Mouse (Mus musculus): ENCODE data around the gene Edil3. TPM values are rescaled to one million over a fixed set of nuclear protein-coding genes. Genes with fewer than 3 reads are reported as not detected.

The Edil3 gene
- polyA plus RNA-seq, 1 experiment from 2014 or later = 2.3 TPM

- H3K9ac ChIP-seq (ENCODE audit: low read depth, low read length) = no peak overlapping the region
- no peak overlapping the region for H3K4me3 ChIP-seq (replicated peaks; ENCODE audit: low read depth, low read length)
- H3K9me3 ChIP-seq (replicated peaks; ENCODE audit: low read length) = no peaks in the 10 kb centered on the region
- H3K27ac ChIP-seq = no peak overlapping the region
- peak; percentile 11 for DNase-seq (ENCODE audit: low spot score)
- no peak overlapping the region; the same call in 1 of the 2 replicates for H3K4me2 ChIP-seq (ENCODE audit: low read length)
- no peak for TF ChIP-seq CTCF (IDR thresholded peaks at IDR 0.05; ENCODE audit: low read depth)
- no peak for ATAC-seq (replicated peaks; ENCODE audit: low FRiP score, low read depth)
- WGBS = 43% methylated on average over 10 of the region's 10 CpGs
- no peaks in the 10 kb centered on the region for H3K36me3 ChIP-seq (ENCODE audit: insufficient read depth, low read length)
- H3K4me1 ChIP-seq (replicated peaks; ENCODE audit: insufficient read depth, low read length) = no peaks in the 10 kb centered on the region
- H3K27me3 ChIP-seq (ENCODE audit: insufficient read depth, low read length) = no peaks in the 10 kb centered on the region
Measured at GRCm38 (mm10) chr13:88828362-88828761, 7.1 kb downstream of the Edil3 start.

GRCm38 (mm10) chr13:88833732-88834131 lies 12.5 kb downstream of the Edil3 start:
- Histone ChIP-seq H3K27ac (no peak overlapping the region), H3K9ac (ENCODE audit: low read depth, low read length) (no peak overlapping the region), H3K27me3 (ENCODE audit: insufficient read depth, low read length) (no peaks in the 10 kb centered on the region), H3K36me3 (ENCODE audit: insufficient read depth, low read length) (no peaks in the 10 kb centered on the region), H3K9me3 (replicated peaks; ENCODE audit: low read length) (no peaks in the 10 kb centered on the region), H3K4me1 (replicated peaks; ENCODE audit: insufficient read depth, low read length) (no peaks in the 10 kb centered on the region), H3K4me2 (ENCODE audit: low read length) (no peak overlapping the region), H3K4me3 (replicated peaks; ENCODE audit: low read depth, low read length) (no peak overlapping the region)
- TF ChIP-seq CTCF (IDR thresholded peaks at IDR 0.05; ENCODE audit: low read depth) = no peak
- ATAC-seq (replicated peaks; ENCODE audit: low FRiP score, low read depth) = no peak
- 76% methylated on average over 1 of the region's 1 CpGs for WGBS
- no peak for DNase-seq (ENCODE audit: low spot score)

- Histone ChIP-seq H3K9ac (ENCODE audit: low read depth, low read length) (no peak overlapping the region), H3K4me3 (replicated peaks; ENCODE audit: low read depth, low read length) (no peak overlapping the region), H3K27me3 (ENCODE audit: insufficient read depth, low read length) (no peaks in the 10 kb centered on the region), H3K4me2 (ENCODE audit: low read length) (no peak overlapping the region), H3K9me3 (replicated peaks; ENCODE audit: low read length) (no peaks in the 10 kb centered on the region), H3K36me3 (ENCODE audit: insufficient read depth, low read length) (no peaks in the 10 kb centered on the region), H3K4me1 (replicated peaks; ENCODE audit: insufficient read depth, low read length) (no peaks in the 10 kb centered on the region), H3K27ac (no peak overlapping the region)
- ATAC-seq (replicated peaks; ENCODE audit: low FRiP score, low read depth) (no peak), DNase-seq (ENCODE audit: low spot score) (no peak)
- WGBS = 44% methylated on average over 4 of the region's 4 CpGs
- no peak for TF ChIP-seq CTCF (IDR thresholded peaks at IDR 0.05; ENCODE audit: low read depth)
Measured at GRCm38 (mm10) chr13:88849739-88850138, 28.5 kb downstream of the Edil3 start.

- DNase-seq (ENCODE audit: low spot score) = peak; percentile 22
Measured at GRCm38 (mm10) chr13:88879960-88880359, 58.7 kb downstream of the Edil3 start.

GRCm38 (mm10) chr13:88890728-88891127 lies 69.5 kb downstream of the Edil3 start:
- WGBS = 55% methylated on average over 3 of the region's 3 CpGs

More at GRCm38 (mm10) chr13:88879960-88880359, 58.7 kb downstream of the Edil3 start:
- 35% methylated on average over 2 of the region's 2 CpGs for WGBS
- no peaks in the 10 kb centered on the region for H3K27me3 ChIP-seq (ENCODE audit: insufficient read depth, low read length)
- H3K9ac ChIP-seq (ENCODE audit: low read depth, low read length) = no peak overlapping the region
- H3K27ac ChIP-seq = no peak overlapping the region
- H3K4me1 ChIP-seq (replicated peaks; ENCODE audit: insufficient read depth, low read length) = no peaks in the 10 kb centered on the region
- H3K4me2 ChIP-seq (ENCODE audit: low read length) = no peak overlapping the region
- TF ChIP-seq CTCF (IDR thresholded peaks at IDR 0.05; ENCODE audit: low read depth) = no peak
- no peak overlapping the region for H3K4me3 ChIP-seq (replicated peaks; ENCODE audit: low read depth, low read length)
- no peaks in the 10 kb centered on the region for H3K9me3 ChIP-seq (replicated peaks; ENCODE audit: low read length)
- no peaks in the 10 kb centered on the region for H3K36me3 ChIP-seq (ENCODE audit: insufficient read depth, low read length)
- ATAC-seq (replicated peaks; ENCODE audit: low FRiP score, low read depth) = 0 out of 2 replicates have a peak, but pooled peaks have one; percentile 43

GRCm38 (mm10) chr13:88900046-88900445 lies 78.8 kb downstream of the Edil3 start:
- TF ChIP-seq CTCF (IDR thresholded peaks at IDR 0.05; ENCODE audit: low read depth) = no peak
- ATAC-seq (replicated peaks; ENCODE audit: low FRiP score, low read depth) = no peak
- 90% methylated on average over 3 of the region's 3 CpGs for WGBS

More at GRCm38 (mm10) chr13:88890728-88891127, 69.5 kb downstream of the Edil3 start:
- Histone ChIP-seq H3K27ac (no peak overlapping the region), H3K9me3 (replicated peaks; ENCODE audit: low read length) (no peaks in the 10 kb centered on the region), H3K4me1 (replicated peaks; ENCODE audit: insufficient read depth, low read length) (no peaks in the 10 kb centered on the region), H3K9ac (ENCODE audit: low read depth, low read length) (no peak overlapping the region), H3K36me3 (ENCODE audit: insufficient read depth, low read length) (no peaks in the 10 kb centered on the region), H3K4me2 (ENCODE audit: low read length) (no peak overlapping the region), H3K4me3 (replicated peaks; ENCODE audit: low read depth, low read length) (no peak overlapping the region), H3K27me3 (ENCODE audit: insufficient read depth, low read length) (no peaks in the 10 kb centered on the region)
- DNase-seq (ENCODE audit: low spot score) = no peak
- no peak for TF ChIP-seq CTCF (IDR thresholded peaks at IDR 0.05; ENCODE audit: low read depth)
- no peak for ATAC-seq (replicated peaks; ENCODE audit: low FRiP score, low read depth)

GRCm38 (mm10) chr13:88907405-88907804 lies 86.1 kb downstream of the Edil3 start:
- no peaks in the 10 kb centered on the region for H3K9me3 ChIP-seq (replicated peaks; ENCODE audit: low read length)
- H3K4me3 ChIP-seq (replicated peaks; ENCODE audit: low read depth, low read length) = no peak overlapping the region
- TF ChIP-seq CTCF (IDR thresholded peaks at IDR 0.05; ENCODE audit: low read depth) = no peak
- no peaks in the 10 kb centered on the region for H3K4me1 ChIP-seq (replicated peaks; ENCODE audit: insufficient read depth, low read length)
- no peak overlapping the region for H3K27ac ChIP-seq
- ATAC-seq (replicated peaks; ENCODE audit: low FRiP score, low read depth) = no peak
- H3K4me2 ChIP-seq (ENCODE audit: low read length) = no peak overlapping the region
- DNase-seq (ENCODE audit: low spot score) = no peak
- no peaks in the 10 kb centered on the region for H3K27me3 ChIP-seq (ENCODE audit: insufficient read depth, low read length)
- no peaks in the 10 kb centered on the region for H3K36me3 ChIP-seq (ENCODE audit: insufficient read depth, low read length)
- WGBS = 83% methylated on average over 1 of the region's 1 CpGs
- no peak overlapping the region for H3K9ac ChIP-seq (ENCODE audit: low read depth, low read length)

More at GRCm38 (mm10) chr13:88900046-88900445, 78.8 kb downstream of the Edil3 start:
- Histone ChIP-seq H3K9ac (ENCODE audit: low read depth, low read length) (no peak overlapping the region), H3K4me2 (ENCODE audit: low read length) (no peak overlapping the region), H3K4me1 (replicated peaks; ENCODE audit: insufficient read depth, low read length) (no peaks in the 10 kb centered on the region), H3K27me3 (ENCODE audit: insufficient read depth, low read length) (no peaks in the 10 kb centered on the region), H3K36me3 (ENCODE audit: insufficient read depth, low read length) (no peaks in the 10 kb centered on the region), H3K27ac (no peak overlapping the region), H3K4me3 (replicated peaks; ENCODE audit: low read depth, low read length) (no peak overlapping the region), H3K9me3 (replicated peaks; ENCODE audit: low read length) (no peaks in the 10 kb centered on the region)
- no peak for DNase-seq (ENCODE audit: low spot score)

Data from kidney, postnatal 0 days (tissue).